Mouse (Mus musculus): ENCODE measurements around the gene Lrrc4b. TPM values are rescaled to one million over a fixed set of nuclear protein-coding genes. Genes with fewer than 3 reads are reported as not detected.

Lrrc4b gene
- polyA plus RNA-seq, 1 experiment from 2014 or later, result 1.8 TPM

- H3K36me3 ChIP-seq, result no peaks in the 10 kb centered on the region
- H3K27ac ChIP-seq, result no peak overlapping the region
- no peak overlapping the region for H3K4me2 ChIP-seq
- H3K4me1 ChIP-seq (replicated peaks), result peaks cover 12% of the 10 kb centered on the region
- no peak overlapping the region for H3K9ac ChIP-seq
- no peak for ATAC-seq (replicated peaks; ENCODE audit: insufficient number of reproducible peaks, insufficient read depth, low FRiP score, low read depth)
- H3K27me3 ChIP-seq, result peaks cover 68% of the 10 kb centered on the region
- WGBS, result 72% methylated on average over 1 of the region's 1 CpGs
- no peak overlapping the region for H3K4me3 ChIP-seq
- no peaks in the 10 kb centered on the region for H3K9me3 ChIP-seq (replicated peaks)
Observed at GRCm38 (mm10) chr7:44437188-44437587, 8.4 kb downstream of the Lrrc4b start.

- H3K27me3 ChIP-seq, result peaks cover 70% of the 10 kb centered on the region
Observed at GRCm38 (mm10) chr7:44437933-44438332, 9.1 kb downstream of the Lrrc4b start.

DNA sequence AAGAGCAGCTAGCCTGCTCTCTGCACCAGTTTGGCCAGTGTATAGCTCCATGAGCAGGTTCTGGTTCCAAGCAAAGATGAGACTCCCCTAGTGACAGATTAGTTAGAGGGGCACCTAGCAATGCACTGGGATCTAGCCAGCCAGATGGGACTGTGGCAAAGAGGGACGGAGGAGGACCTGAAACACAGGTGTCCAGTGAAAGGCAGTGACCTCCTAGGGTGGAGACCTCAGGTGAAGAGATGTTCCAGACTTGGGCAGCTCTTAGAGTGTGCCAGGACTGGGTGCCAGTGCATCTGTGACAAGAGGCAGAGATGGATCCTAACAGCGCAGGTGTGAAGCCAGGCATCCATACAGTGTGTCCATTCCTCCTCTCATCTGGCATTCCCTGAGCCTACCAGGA, 10.9 kb downstream of the Lrrc4b start:
- no peak overlapping the region for H3K27ac ChIP-seq
- H3K27me3 ChIP-seq, result peaks cover 74% of the 10 kb centered on the region
- no peak for ATAC-seq (replicated peaks; ENCODE audit: insufficient number of reproducible peaks, insufficient read depth, low FRiP score, low read depth)
- no peak overlapping the region for H3K4me2 ChIP-seq
- no peak overlapping the region for H3K9ac ChIP-seq
- no peak overlapping the region for H3K4me3 ChIP-seq
- 64% methylated on average over 2 of the region's 2 CpGs for WGBS
- no peaks in the 10 kb centered on the region for H3K9me3 ChIP-seq (replicated peaks)
- peaks cover 25% of the 10 kb centered on the region for H3K4me1 ChIP-seq (replicated peaks)
- H3K36me3 ChIP-seq, result no peaks in the 10 kb centered on the region

More at GRCm38 (mm10) chr7:44437933-44438332, 9.1 kb downstream of the Lrrc4b start:
- H3K27ac ChIP-seq, result no peak overlapping the region
- peaks cover 14% of the 10 kb centered on the region for H3K4me1 ChIP-seq (replicated peaks)
- H3K4me3 ChIP-seq, result no peak overlapping the region
- H3K36me3 ChIP-seq, result no peaks in the 10 kb centered on the region
- no peak for ATAC-seq (replicated peaks; ENCODE audit: insufficient number of reproducible peaks, insufficient read depth, low FRiP score, low read depth)
- H3K9ac ChIP-seq, result no peak overlapping the region
- H3K4me2 ChIP-seq, result no peak overlapping the region
- no peaks in the 10 kb centered on the region for H3K9me3 ChIP-seq (replicated peaks)
- WGBS, result 70% methylated on average over 8 of the region's 8 CpGs

- Histone ChIP-seq H3K4me2 (no peak overlapping the region), H3K27me3 (peaks cover 77% of the 10 kb centered on the region), H3K36me3 (no peaks in the 10 kb centered on the region), H3K9me3 (replicated peaks) (no peaks in the 10 kb centered on the region), H3K9ac (no peak overlapping the region), H3K4me3 (no peak overlapping the region), H3K4me1 (replicated peaks) (peaks cover 32% of the 10 kb centered on the region), H3K27ac (no peak overlapping the region)
- WGBS, result 93% methylated on average over 1 of the region's 1 CpGs
- no peak for ATAC-seq (replicated peaks; ENCODE audit: insufficient number of reproducible peaks, insufficient read depth, low FRiP score, low read depth)
Observed at GRCm38 (mm10) chr7:44440479-44440878, 11.7 kb downstream of the Lrrc4b start.

- no peak overlapping the region for H3K4me3 ChIP-seq
- H3K9me3 ChIP-seq (replicated peaks), result no peaks in the 10 kb centered on the region
- H3K36me3 ChIP-seq, result no peaks in the 10 kb centered on the region
- H3K27ac ChIP-seq, result peak overlapping the region; percentile 80; the same call in 1 of the 2 replicates
- no peak overlapping the region for H3K9ac ChIP-seq
- no peak for ATAC-seq (replicated peaks; ENCODE audit: insufficient number of reproducible peaks, insufficient read depth, low FRiP score, low read depth)
- WGBS, result 6% methylated on average over 1 of the region's 1 CpGs
- peaks cover 39% of the 10 kb centered on the region for H3K4me1 ChIP-seq (replicated peaks)
- H3K27me3 ChIP-seq, result peaks cover 80% of the 10 kb centered on the region
- peak overlapping the region; percentile 76; the same call in 1 of the 2 replicates for H3K4me2 ChIP-seq
Observed at GRCm38 (mm10) chr7:44441180-44441579, 12.4 kb downstream of the Lrrc4b start.

- Histone ChIP-seq H3K4me2 (peak overlapping the region; percentile 76), H3K9ac (peak overlapping the region; percentile 70), H3K27me3 (peaks cover 82% of the 10 kb centered on the region), H3K36me3 (no peaks in the 10 kb centered on the region), H3K27ac (peak overlapping the region; percentile 80), H3K9me3 (replicated peaks) (no peaks in the 10 kb centered on the region), H3K4me1 (replicated peaks) (peaks cover 44% of the 10 kb centered on the region), H3K4me3 (peak overlapping the region; percentile 59)
- ATAC-seq (replicated peaks; ENCODE audit: insufficient number of reproducible peaks, insufficient read depth, low FRiP score, low read depth), result no peak; the same call in 1 of the 2 replicates
- WGBS, result under 1% methylated on average over 14 of the region's 14 CpGs
Observed at GRCm38 (mm10) chr7:44441648-44442109, 12.9 kb downstream of the Lrrc4b start.

DNA sequence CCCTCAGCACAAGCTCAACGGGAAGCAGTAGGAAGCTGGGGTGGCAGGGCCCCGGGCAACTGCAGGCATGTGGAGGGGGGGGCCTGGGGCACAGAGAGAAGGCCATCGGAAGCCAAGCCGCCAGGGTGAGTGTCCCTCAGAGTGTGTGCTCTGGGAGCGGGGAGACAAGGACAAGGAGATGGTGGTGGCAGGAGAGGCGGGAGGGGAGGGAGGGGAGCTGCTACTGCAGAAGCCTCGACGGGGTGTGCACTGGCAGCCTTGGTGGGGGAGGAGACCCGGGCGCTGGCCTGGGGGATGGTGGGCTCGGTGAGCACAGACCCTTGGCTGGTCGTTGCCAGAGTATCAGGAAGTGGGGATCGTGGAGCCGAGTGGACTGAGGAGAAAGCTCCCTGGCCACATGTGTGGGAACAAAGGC, 13.6 kb downstream of the Lrrc4b start:
- WGBS, result 2% methylated on average over 14 of the region's 14 CpGs
- no peaks in the 10 kb centered on the region for H3K9me3 ChIP-seq (replicated peaks)
- peaks cover 80% of the 10 kb centered on the region for H3K27me3 ChIP-seq
- no peak for ATAC-seq (replicated peaks; ENCODE audit: insufficient number of reproducible peaks, insufficient read depth, low FRiP score, low read depth)
- H3K27ac ChIP-seq, result peak overlapping the region; percentile 80
- H3K36me3 ChIP-seq, result 0 out of 2 replicates have a peak, but pooled peaks cover 3% of the 10 kb centered on the region
- H3K4me2 ChIP-seq, result peak overlapping the region; percentile 76
- peak overlapping the region; percentile 70 for H3K9ac ChIP-seq
- peak overlapping the region; percentile 59 for H3K4me3 ChIP-seq
- H3K4me1 ChIP-seq (replicated peaks), result peaks cover 47% of the 10 kb centered on the region

GRCm38 (mm10) chr7:44443268-44444173, 14.7 kb downstream of the Lrrc4b start:
- no peaks in the 10 kb centered on the region for H3K9me3 ChIP-seq (replicated peaks)
- peak overlapping the region; percentile 59 for H3K4me3 ChIP-seq
- peak overlapping the region; percentile 76 for H3K4me2 ChIP-seq
- 0 out of 2 replicates have a peak, but pooled peaks cover 3% of the 10 kb centered on the region for H3K36me3 ChIP-seq
- peak; percentile 41 for ATAC-seq (replicated peaks; ENCODE audit: insufficient number of reproducible peaks, insufficient read depth, low FRiP score, low read depth)
- peak overlapping the region; percentile 80 for H3K27ac ChIP-seq
- H3K27me3 ChIP-seq, result peaks cover 70% of the 10 kb centered on the region
- H3K4me1 ChIP-seq (replicated peaks), result peaks cover 49% of the 10 kb centered on the region
- 13% methylated on average over 20 of the region's 20 CpGs for WGBS
- peak overlapping the region; percentile 70 for H3K9ac ChIP-seq

DNA sequence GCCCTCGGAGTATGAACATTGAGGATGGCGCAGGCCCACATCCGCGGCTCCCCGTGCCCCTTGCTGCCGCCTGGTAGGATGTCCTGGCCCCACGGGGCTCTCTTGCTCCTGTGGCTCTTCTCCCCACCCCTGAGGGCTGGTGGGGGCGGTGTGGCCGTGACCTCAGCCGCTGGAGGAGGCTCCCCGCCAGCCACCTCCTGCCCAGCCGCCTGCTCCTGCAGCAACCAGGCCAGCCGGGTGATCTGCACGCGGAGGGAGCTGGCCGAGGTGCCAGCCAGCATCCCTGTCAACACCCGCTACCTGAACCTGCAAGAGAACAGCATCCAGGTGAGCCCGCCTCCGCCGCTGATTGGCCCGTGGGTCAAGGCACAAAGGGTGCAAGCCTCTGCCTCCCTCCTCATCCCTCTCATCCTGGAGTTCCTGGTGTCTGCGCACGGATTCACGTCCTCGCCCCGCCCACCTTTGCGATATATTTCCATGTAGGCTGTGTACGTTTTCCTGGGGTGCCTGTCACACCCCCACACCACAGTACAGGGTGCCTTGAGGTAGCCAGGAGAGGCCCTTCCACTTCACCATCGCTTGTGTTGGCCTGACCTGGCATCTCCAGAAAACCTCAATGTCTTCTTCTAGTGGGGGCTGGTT, 16.2 kb downstream of the Lrrc4b start:
- ATAC-seq (replicated peaks; ENCODE audit: insufficient number of reproducible peaks, insufficient read depth, low FRiP score, low read depth), result no peak
- H3K4me2 ChIP-seq, result peak overlapping the region; percentile 76
- peaks cover 61% of the 10 kb centered on the region for H3K27me3 ChIP-seq
- H3K9ac ChIP-seq, result peak overlapping the region; percentile 14; the same call in 1 of the 2 replicates
- 20% methylated on average over 29 of the region's 29 CpGs for WGBS
- no peaks in the 10 kb centered on the region for H3K9me3 ChIP-seq (replicated peaks)
- H3K4me3 ChIP-seq, result peak overlapping the region; percentile 12; the same call in 1 of the 2 replicates
- no peak overlapping the region for H3K27ac ChIP-seq
- peaks cover 49% of the 10 kb centered on the region for H3K4me1 ChIP-seq (replicated peaks)
- 0 out of 2 replicates have a peak, but pooled peaks cover 3% of the 10 kb centered on the region for H3K36me3 ChIP-seq

GRCm38 (mm10) chr7:44445528-44445923, 16.7 kb downstream of the Lrrc4b start:
- Histone ChIP-seq H3K9me3 (replicated peaks) (no peaks in the 10 kb centered on the region), H3K4me3 (peak overlapping the region; percentile 12; the same call in 1 of the 2 replicates), H3K4me2 (peak overlapping the region; percentile 76; the same call in 1 of the 2 replicates), H3K27me3 (peaks cover 56% of the 10 kb centered on the region), H3K4me1 (replicated peaks) (peaks cover 49% of the 10 kb centered on the region), H3K36me3 (0 out of 2 replicates have a peak, but pooled peaks cover 3% of the 10 kb centered on the region), H3K27ac (no peak overlapping the region), H3K9ac (peak overlapping the region; percentile 8; the same call in 1 of the 2 replicates)
- no peak for ATAC-seq (replicated peaks; ENCODE audit: insufficient number of reproducible peaks, insufficient read depth, low FRiP score, low read depth)
- 35% methylated on average over 7 of the region's 7 CpGs for WGBS
